Mouse (Mus musculus) c-Kit-negative CD71-positive TER-119-positive erythroid progenitor cells, embryonic 14.5 days (primary cell): ENCODE data around the gene Prkcb.
"Not testable (repeated sequence)": the region's sequence is repeated elsewhere in the genome, so short reads cannot be mapped to it uniquely, and the experiment has no call there.

Experiments
- DNase-seq: peaks from one replicate; pipeline ENCODE4 v3.0.0-alpha.2; 2013; ENCODE audit warnings: low read depth, low spot score

Prkcb gene

DNA sequence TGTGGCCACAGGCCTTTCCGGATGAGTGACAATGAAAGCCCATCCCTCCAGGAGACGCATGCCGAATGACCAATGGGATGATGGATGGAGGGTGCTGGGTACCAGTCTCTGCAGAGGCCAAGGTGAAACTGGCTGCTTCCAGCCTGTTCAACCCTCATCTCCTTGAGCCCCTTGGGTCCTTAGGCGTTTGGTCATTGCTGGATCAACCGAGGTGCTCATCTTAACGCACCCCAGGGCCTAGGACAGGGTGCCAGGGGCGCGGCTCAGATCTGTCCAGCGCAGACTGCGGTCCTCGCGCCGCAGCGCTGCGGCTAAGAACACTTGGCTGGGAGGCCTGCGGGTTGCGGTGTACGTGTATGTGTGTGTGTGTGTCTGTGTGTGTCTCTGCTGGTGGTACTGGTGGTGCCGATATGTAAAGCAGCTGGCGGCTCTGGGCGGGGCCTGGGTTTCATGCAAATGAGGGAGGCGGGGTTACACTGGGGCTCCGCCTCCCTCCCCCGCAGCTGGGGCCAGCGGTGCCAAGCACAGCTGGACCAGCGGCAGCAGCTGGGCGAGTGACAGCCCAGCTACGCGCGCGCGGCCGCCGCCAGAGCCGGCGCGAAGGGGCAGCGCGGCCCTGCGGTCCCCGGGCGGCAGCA, at the start of gene Prkcb:
Gene Prkcb, plus strand, starts transcription at position 147 of the 638 bp plus-strand sequence.
- no peak for DNase-seq

DNA sequence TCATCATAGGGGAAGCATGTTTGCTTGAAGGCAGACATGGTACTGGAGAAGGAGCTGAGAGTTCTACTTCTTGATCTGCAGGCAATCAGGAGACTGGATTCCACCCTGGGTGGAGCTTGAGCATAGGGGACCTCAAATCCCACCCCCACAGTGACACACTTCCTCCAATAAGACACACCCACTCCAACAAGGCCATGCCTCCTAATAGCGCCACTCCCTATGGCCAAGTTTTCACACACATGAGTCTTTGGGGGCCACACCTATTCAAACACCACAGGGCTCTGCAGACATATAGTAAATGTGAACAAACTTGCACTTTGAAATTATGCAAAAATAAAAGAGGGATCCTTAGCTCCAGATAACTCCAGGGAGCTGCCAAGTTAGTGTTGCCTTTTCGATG, 49.6 kb upstream of the Prkcb start:
- no peak for DNase-seq

DNA sequence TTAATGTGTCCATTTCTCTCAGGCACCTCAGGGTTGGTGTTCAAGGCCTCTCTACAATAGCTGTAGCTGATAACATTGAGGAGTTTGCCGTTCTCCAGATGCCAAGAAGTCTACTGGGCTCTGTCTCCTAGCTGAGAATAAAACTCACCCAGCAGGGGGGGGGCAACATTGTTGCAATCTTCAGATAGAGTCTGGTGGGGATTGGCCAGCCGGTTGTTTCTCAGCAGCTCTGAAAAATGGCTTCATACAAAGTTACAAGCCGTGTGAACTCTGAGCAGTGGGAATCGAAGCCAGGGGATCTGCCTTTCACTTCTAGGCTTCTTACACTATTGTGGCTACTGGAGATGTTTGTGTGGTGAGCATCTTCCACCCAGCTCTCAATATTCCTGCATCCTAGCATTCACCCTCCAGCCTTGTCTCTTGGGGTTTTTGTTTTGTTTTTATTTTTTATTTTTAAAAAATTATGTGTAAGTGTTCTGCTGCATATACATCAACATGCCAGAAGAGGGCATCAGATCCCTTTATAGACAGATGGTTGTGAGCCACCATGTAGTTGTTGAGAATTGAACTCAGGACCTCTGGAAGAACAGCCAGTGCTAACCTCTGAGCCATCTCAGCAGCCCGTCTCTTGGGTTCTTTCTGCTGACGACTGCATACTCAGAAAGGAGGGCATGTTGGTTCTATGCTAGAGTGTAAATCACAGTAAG, 48.0 kb upstream of the Prkcb start:
- no peak for DNase-seq

DNA sequence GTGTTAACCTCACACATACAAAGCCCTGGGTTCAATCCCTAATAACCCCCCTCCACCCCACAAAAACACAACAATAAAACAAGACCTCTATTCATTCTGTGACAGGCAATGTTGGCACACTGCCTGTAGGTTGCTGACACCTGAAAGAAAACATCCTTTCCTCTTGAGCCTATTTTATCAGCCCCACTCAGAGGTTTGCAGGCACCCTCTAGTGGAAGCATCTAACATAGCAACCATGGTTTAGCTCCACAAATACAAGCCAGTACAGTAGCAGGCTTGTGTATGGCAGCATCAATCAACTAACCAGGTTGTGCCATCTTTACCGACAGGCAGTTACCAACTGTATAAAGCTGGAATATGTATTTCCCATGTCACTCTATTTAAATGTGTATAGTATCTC, 46.3 kb upstream of the Prkcb start:
- DNase-seq, result no peak

DNA sequence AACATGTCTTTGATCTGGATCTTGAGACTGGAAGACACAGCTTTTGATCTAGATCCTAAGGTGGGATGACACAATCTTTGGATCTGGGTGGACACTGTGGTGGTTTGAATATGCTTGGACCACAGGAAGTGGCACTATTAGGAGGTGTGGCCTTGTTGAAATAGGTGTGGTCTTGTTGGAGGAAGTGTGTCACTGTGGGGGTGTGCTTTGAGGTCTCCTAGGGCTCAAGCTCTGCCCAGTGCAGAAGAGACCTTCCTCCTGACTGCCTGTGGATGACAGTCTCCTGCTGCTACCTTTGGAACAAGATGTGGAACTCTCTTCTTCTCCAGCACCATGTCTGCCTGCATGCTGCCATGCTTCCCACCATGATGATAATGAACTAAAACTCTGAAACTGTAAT, 45.8 kb upstream of the Prkcb start:
- DNase-seq, result not testable (repeated sequence)

DNA sequence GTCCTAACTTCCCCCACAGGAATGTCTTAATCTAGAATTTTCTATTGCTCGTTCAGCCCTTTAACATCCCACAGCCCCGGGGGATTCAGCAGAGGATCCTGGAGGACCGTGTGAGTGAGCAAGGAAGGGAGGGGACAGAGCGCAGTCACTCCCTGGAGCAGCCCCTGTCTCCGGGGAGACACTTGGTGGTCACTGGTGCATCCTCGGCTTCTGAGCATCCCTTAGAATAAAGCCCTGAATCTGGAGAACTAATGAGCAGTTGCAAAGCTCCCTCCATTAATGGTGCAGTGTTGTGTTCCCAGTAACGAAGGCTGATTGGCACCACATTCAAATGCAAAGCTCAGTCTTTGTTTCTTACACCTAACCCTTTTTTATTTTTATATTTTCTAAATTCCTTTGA, 44.4 kb upstream of the Prkcb start:
- DNase-seq, result no peak

DNA sequence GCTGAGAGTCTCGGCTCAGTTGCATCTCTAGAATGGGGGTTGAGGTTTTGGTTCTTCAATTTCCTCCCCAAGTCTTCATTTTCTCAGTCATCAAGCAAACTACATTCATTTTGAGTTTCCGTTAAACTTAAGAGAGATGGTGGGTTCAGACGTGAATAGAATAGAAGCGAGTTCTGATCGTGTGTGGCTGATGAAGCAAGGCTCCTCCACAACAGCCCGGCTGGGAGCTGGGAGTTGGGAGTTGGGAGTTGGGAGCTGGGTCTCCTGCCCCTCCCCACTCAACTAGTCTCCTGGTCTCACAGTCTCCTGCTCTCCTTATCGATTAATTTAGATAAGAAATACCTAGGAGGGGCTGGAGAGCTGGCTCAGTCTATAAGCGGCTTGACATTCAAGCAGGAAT, 44.0 kb upstream of the Prkcb start:
- DNase-seq, result no peak

DNA sequence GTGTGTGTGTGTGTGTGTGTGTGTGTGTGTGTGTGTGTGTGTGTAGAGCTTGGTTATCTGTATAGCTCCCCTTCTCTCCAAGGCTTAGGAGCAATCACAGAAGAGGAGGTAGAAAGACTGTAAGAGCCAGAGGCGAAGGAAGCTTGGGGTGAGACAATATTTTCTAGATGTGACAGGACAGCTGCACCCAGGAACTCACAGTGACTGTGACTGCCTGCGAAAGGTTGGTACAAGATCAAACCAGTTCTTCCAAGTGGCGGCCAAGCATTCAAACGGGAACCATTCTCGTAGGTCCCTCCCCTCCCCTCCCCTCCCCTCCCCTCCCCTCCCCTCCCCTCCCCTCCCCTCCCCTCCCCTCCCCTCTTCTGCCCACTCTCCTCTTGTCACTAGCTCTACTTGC, 42.6 kb upstream of the Prkcb start:
- no peak for DNase-seq

DNA sequence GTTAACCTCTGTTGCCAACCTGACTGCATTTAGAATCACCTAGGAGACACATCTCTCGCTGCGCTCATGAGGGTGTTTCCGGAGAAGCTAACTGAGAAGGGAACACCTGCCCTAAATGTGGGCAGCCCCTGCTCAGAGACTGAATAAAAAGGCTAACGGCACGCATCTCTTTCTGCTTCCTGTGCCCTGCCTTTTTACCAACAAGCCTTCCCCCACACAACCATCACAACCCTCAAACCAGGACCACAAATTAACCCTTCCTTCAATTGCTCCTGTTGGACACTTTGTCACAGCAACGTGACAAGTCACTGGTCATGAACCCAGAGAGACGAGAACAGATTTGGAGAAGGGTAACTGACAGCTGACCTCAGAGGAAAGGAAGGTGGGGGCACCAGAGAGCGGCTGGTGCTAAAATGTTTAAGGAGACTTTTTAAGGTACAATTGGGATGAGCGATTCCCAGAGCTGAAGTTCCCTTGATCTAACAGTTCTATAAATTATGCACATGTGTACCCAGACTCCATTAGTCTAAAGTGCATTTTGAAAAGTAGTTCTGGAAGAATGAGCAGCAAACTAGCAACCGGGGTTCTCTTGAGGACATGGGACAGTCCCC, 41.2 kb upstream of the Prkcb start:
- DNase-seq, result no peak

DNA sequence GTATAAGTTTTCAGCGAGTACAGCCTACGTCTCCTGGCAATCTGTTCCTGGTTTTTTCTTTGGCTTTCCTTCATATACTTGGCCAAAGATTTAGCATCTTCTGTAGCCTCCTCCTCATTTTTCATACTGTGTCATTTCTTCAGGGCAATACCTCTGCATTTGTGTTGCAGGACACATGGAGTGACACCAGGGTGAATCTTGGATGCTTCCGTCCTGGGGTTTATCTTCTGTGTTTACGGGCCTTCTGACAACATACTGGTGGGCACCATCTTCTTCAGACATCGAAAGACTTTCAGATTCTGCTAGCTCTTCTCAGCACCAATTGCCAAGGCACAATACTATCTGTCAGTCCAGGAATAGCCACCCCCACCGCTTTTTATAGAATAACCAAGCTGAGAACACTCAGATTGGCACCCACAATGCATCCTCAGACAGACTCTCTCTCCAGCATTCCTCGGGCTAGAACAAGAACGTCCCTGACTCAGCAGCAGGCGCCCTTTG, 39.2 kb upstream of the Prkcb start:
- no peak for DNase-seq

DNA sequence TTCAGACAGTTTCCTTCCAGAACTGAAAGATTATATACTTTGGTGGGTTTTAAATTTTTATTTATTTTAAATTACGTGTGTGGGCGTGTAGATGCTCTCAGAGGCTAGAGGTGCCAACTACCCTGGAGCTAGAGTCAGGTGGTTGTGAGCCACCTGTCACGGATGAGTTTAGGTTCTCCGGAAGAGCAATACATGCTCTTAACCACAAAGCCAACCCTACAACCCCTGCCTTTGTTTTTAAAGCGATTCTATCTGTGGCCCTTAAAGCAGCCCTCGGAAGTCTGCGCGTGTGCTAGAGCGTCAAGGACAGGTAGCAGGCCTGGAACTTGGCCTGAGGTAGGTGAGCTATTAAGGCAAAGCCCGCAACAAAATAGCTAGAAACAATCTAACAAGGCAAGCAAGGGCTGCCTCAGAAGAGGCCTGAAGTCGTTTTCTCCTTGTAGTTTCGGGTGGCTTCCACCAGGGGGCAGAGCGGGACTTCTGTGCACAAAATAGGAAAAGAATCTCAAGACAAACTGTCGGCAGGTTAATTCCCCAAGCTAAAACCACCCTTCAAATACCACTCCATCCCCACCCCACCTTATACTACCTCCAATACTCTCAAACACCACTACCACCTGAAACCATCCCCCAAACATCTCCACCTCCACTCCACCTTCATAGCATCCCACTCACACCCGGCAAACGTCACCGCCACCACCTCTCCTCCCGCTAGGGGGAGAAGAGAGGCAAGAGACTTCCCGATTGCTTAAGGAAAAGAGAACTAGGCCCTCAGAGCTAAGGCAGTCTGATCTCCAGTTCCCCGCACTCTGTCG, 37.1 kb upstream of the Prkcb start:
- DNase-seq, result peak; percentile 13

DNA sequence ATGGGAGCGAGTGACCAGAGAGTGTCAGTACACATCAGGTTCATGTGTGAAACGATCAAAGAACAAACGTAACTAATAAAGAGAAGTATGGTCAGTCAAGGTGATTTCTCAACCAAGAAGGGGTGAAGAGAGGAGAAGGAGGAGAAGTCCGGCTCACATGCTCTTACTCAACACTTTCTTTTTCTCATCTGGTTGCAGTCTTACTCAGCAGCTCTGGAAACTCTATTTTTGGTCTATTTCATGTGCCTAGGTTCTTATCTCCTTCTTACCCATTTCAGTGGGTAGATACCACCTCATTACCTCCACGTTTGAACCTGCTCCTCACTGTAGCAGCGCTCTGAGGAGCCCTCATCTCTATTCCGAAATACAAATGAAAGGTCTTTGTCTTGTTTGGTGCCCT, 31.8 kb upstream of the Prkcb start:
- DNase-seq, result no peak

DNA sequence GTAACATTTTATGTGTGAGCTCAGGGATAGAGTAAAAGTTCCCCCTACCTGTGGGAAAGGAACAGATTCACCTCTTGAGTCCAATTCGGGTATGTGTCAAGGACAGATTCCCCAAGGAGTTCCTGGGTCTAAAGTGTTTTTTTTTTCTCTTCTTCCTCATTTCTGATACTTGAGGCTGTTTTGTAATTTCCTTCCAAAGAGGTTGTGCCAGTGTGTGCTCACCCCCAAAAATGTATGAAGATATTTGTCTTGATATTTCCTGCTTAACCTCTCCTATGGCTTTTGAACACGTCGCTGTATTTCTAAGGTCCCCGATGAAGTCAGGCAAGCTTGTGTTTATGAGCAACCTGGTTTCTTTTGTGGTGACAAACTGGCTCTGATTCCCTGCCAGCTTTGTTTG, 30.0 kb upstream of the Prkcb start:
- no peak for DNase-seq

DNA sequence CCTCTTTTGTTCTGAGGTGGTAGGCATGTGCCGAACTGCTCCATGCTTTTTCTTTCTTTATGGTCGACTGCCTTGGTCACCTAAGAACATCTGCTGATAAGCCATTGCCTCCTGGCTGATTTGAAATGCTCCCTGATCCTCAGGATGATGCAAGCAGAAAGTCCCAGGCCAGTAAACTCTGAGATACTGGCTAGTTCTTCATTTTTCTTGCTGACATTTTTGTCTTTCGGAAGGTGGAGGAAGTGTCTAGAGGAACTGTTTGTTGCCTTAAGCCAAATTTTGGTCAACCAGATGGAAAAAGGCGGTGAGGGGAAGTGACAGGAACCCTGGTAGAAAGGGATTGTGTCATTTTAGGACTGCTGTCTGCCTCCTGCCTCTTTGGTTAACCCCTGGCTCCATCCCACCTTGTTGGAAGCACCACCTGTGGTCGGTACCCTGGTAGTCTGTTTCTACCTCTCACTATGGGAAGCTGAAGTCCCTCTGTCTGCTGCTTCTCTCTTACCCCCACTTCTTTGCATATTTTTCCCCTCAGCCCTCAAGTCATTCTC, 28.4 kb upstream of the Prkcb start:
- no peak for DNase-seq

DNA sequence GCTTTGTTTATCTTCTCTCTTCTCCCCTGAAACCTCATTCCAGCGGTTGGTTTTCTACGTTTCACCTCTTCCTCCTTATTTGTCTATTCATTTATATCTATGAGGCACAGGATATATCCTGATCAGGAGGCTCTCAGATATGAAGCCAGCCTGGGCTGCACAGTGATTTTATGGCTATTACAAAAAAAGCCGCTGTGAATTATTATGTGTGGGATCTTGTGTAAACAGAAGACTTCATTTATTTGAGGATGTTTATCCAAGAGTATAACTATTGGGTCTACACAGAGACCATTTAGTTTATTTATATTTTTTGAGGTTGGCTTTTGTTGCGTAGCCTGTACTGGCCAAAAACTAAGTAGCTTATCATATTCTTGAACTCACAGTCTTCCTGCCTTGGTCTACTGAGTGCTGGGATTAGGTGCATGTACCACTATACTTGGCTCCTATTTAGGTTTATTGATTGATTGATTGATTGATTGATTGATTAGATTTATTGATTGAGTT, 19.5 kb upstream of the Prkcb start:
- no peak for DNase-seq

DNA sequence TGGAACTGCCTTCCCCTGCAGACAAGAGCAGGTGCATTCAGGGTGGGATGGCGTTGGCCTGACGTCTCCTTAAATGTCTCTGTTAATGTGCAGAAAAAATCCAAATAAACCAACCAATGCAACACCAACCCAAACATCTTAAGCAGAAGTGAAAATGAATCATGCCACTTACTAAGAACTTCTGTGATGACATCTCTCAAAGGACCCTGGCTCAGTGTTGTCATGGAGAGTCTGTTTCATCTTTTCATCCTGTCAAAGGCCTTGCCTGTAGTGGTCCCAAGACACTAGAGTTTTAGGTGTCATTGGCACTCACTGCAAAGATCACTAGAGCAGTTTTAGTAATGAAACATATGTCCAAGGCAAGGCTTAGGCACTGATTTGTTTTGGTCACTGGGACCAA, 16.2 kb upstream of the Prkcb start:
- DNase-seq, result no peak

DNA sequence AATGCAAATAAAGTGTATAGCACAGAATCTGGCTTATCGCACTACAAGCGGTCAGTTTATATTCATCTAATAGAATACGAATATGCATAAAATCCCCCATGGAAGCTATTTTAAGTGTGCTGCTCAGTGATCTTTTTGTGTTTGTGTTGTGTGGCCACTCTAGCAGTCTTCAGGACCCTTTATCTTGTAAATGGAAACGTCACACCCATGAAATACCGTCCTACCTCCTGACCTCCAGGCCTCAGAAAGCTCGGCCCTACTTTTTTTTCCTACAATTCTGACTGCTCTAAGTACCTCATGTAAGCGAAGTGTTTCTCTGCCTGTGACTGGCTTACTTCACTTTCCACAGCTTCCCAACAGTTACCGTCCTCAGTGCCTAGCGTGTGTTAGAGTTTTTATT, 9.0 kb upstream of the Prkcb start:
- DNase-seq, result no peak

DNA sequence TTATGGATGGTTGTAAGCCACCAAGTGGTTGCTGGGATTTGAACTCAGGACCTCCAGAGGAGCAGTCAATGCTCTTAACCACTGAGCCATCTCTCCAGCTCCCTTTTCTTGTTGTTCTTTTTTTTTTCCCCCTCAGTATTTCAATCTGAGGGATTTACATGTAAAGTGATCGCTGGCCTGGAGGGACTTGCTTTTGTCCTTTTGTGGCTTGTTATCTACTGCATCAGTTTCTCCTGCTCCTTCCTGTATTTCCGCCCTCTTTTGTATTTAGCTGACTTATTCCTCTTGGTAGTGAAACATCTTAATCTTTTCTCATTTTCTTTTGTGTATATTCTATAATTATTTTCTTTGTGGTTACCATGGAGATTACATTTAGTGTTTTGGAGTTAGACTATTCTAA, 8.2 kb upstream of the Prkcb start:
- DNase-seq, result no peak

DNA sequence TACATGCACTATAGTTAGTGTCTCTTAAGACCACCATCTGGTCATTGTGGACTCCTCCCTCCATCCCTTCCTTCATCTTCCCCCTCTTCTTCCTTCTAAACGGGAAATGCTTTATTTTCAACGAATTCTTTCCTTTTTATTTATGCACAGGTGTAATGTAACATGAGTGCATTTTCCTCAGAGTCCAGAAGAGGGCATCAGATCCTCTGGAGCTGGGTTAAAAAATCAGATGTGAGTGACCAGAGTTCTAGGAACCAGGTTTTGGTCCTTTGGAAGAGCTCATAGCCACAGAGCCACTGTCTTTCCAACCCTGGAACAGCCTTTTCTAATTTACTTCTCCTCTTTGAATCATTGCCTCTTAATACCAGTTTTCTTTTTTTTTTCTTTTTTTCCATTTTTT, 6.0 kb upstream of the Prkcb start:
- DNase-seq, result no peak

DNA sequence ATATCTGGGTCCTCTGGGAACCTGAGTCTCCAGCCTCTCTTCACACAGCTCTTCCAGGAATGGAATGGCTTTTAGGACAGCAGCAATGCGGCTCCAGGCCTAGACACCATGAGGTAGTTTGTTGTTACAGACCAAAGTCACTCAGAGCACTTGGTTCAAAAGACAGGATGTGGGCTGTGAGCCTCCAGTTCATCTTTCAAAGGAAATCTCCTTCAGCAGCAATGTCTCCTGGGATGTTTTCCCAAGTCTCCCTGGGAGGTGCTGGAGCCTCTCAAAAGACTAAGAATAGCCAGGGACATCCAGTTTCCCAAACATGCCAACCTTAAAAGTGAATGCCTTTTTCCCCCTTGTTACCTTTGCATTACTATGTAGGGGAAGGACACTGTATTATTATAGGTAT, 1.3 kb upstream of the Prkcb start:
- DNase-seq, result no peak

DNA sequence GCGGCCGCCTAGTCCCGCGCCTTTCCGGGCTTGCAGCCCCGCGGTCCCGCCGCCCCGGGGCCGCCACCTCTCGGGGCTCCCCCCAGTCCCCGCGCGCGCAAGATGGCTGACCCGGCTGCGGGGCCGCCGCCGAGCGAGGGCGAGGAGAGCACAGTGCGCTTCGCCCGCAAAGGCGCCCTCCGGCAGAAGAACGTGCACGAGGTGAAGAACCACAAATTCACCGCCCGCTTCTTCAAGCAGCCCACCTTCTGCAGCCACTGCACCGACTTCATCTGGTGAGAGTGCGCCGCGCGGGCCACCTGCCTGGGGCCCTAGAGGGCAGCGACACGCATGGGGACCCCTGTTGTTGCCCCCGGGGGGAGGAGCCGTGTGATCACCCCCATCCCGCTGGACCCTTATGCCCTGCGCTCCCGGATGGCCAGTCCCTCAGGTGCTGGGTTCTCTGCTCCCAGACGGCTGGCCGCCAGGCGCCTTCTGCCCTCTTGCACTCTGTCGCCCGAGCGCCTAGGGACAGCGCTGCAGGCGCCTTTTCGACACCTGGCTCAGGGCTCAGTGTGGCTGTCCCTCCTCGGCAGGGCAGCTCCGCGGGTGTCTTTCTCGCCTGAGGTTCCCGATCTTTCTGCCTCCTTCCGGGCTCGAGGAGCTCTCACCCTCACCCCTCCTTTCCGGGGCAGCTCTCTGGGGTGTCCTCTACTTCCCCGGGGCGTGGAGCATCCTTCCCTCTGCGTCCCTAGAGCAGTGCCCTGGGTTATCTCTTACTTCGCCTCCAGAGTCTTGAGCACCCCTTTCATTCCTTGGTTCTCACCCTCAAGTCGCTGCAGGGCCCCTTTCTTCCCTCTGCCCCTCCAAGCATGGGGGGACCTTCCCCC, 926 bp downstream of the Prkcb start:
- DNase-seq, result no peak
